Mouse (Mus musculus): ENCODE measurements around the gene 4921504E06Rik. TPM values are rescaled to one million over a fixed set of nuclear protein-coding genes. Genes with fewer than 3 reads are reported as not detected.

The 4921504E06Rik gene
- total and polyA plus RNA-seq, 2 experiments from 2014 or later = not detected

DNA sequence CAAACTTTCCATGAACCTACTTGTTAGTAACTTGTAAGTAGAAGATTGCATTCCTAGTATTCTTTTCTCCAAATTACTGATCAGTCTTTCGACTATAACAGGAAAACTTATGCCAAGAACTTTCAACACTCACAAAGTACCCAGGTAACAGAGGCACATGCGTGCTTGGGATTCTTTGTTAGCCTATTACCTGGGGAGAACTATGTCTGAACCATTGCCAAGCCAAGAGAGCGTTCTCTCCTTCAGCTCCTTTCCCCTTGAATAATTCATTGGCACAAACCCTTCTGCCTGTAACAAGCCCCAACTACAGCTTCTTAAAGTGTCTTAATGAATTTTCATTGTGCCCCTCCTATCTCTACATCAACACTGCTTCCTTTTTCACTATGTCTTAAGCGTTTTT, 6.4 kb upstream of the 4921504E06Rik start:
- Histone ChIP-seq H3K36me3 (replicated peaks; ENCODE audit: control insufficient read depth, insufficient read depth, low read length) (no peaks in the 10 kb centered on the region), H3K4me3 (ENCODE audit: low read depth, low read length) (no peak overlapping the region), H3K27ac (ENCODE audit: low read depth) (no peak overlapping the region), H3K4me1 (ENCODE audit: control insufficient read depth, insufficient read depth) (no peaks in the 10 kb centered on the region), H3K9me3 (replicated peaks; ENCODE audit: control insufficient read depth, low read length) (no peaks in the 10 kb centered on the region), H3K4me2 (ENCODE audit: low read depth, low read length) (no peak overlapping the region), H3K9ac (replicated peaks; ENCODE audit: low read depth, low read length) (no peak overlapping the region), H3K27me3 (ENCODE audit: control insufficient read depth, insufficient read depth, low read length) (no peaks in the 10 kb centered on the region)
- ATAC-seq (ENCODE audit: insufficient read depth, low read depth) (no peak), DNase-seq (ENCODE audit: low spot score) (no peak)
- TF ChIP-seq CTCF (IDR thresholded peaks at IDR 0.05; ENCODE audit: low read depth) = no peak
- no peak for TF ChIP-seq EP300 (IDR thresholded peaks at IDR 0.05; ENCODE audit: low read depth)
- 50% methylated on average over 4 of the region's 4 CpGs for WGBS

DNA sequence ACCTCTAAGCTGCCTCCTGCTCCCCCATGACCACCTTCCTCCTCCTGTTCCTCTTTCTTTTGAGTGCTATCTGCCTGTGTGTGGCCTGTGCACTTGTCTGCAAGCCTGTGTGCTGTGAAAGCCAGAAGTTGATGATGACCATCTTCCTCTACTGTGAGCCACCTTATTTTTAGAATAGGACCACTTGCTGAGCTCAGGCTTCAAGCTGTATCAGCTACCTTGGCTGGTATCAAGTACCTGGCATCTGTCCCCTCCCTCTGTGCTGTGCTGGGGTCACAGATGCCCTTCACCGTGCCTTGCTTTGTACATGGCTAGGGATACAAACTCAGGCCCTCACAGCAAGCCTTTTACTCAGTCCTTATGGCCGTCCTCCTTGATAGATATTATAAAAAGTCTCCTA, 2.3 kb downstream of the 4921504E06Rik start:
- no peak overlapping the region for H3K4me3 ChIP-seq (ENCODE audit: low read depth, low read length)
- ATAC-seq (ENCODE audit: insufficient read depth, low read depth) = no peak
- TF ChIP-seq EP300 (IDR thresholded peaks at IDR 0.05; ENCODE audit: low read depth) = no peak
- TF ChIP-seq CTCF (IDR thresholded peaks at IDR 0.05; ENCODE audit: low read depth) = no peak
- DNase-seq (ENCODE audit: low spot score) = no peak
- no peaks in the 10 kb centered on the region for H3K36me3 ChIP-seq (replicated peaks; ENCODE audit: control insufficient read depth, insufficient read depth, low read length)
- H3K27me3 ChIP-seq (ENCODE audit: control insufficient read depth, insufficient read depth, low read length) = no peaks in the 10 kb centered on the region
- no peak overlapping the region for H3K4me2 ChIP-seq (ENCODE audit: low read depth, low read length)
- peaks cover 35% of the 10 kb centered on the region for H3K4me1 ChIP-seq (ENCODE audit: control insufficient read depth, insufficient read depth)
- no peak overlapping the region for H3K9ac ChIP-seq (replicated peaks; ENCODE audit: low read depth, low read length)
- peak overlapping the region; percentile 97 for H3K27ac ChIP-seq (ENCODE audit: low read depth)
- 36% methylated on average over 2 of the region's 2 CpGs for WGBS
- H3K9me3 ChIP-seq (replicated peaks; ENCODE audit: control insufficient read depth, low read length) = no peaks in the 10 kb centered on the region

DNA sequence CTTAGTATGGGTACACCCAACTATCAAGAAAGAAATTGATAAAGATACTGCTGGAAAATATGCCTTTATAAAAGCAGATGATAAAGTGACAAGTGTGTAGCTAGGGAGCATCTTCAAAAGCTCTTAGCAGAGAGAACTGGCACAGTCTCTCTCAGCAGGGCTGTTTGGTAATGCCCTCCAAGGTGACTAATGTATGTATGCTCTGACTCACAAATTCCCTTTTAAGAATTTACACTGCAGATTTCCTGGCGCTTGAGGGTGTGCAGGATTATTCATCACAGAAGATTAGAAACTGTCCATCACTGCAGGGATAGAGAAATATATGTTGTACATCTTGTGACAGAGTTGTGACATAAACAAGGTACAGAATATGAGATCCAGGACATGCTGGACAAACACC, 12.8 kb downstream of the 4921504E06Rik start:
- Histone ChIP-seq H3K27ac (ENCODE audit: low read depth) (no peak overlapping the region), H3K36me3 (replicated peaks; ENCODE audit: control insufficient read depth, insufficient read depth, low read length) (no peaks in the 10 kb centered on the region), H3K4me2 (ENCODE audit: low read depth, low read length) (no peak overlapping the region), H3K4me3 (ENCODE audit: low read depth, low read length) (no peak overlapping the region), H3K9me3 (replicated peaks; ENCODE audit: control insufficient read depth, low read length) (no peaks in the 10 kb centered on the region), H3K4me1 (ENCODE audit: control insufficient read depth, insufficient read depth) (no peaks in the 10 kb centered on the region), H3K9ac (replicated peaks; ENCODE audit: low read depth, low read length) (no peak overlapping the region), H3K27me3 (ENCODE audit: control insufficient read depth, insufficient read depth, low read length) (no peaks in the 10 kb centered on the region)
- TF ChIP-seq EP300 (IDR thresholded peaks at IDR 0.05; ENCODE audit: low read depth) = no peak
- TF ChIP-seq CTCF (IDR thresholded peaks at IDR 0.05; ENCODE audit: low read depth) = no peak
- 39% methylated on average over 1 of the region's 1 CpGs for WGBS
- no peak for DNase-seq (ENCODE audit: low spot score)
- no peak for ATAC-seq (ENCODE audit: insufficient read depth, low read depth)

DNA sequence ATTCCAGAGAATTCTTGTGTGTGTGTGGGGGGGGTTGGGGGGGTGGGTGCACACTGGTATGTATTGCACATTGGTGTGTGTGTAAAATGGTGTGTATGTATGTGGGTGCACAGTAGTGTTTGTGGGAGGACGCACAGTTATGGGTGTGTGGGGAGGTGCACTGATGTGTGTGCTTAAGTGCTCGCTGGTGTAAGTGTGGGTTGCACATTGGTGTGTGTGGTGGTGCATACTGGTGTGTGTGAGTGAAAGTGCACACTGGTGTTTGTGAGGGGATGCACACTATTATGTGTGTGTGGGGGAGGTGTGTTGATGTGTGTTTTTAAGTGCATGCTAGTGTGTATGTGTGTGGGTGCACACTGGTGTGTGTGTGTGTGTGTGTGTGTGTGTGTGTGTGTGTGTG, 24.3 kb downstream of the 4921504E06Rik start:
- DNase-seq (ENCODE audit: low spot score) (no peak), ATAC-seq (ENCODE audit: insufficient read depth, low read depth) (no peak; the same call in 1 of the 2 replicates)
- no peak overlapping the region for H3K9ac ChIP-seq (replicated peaks; ENCODE audit: low read depth, low read length)
- no peak overlapping the region for H3K4me3 ChIP-seq (ENCODE audit: low read depth, low read length)
- 72% methylated on average over 2 of the region's 2 CpGs for WGBS
- no peak overlapping the region for H3K27ac ChIP-seq (ENCODE audit: low read depth)
- no peaks in the 10 kb centered on the region for H3K4me1 ChIP-seq (ENCODE audit: control insufficient read depth, insufficient read depth)
- no peak for TF ChIP-seq EP300 (IDR thresholded peaks at IDR 0.05; ENCODE audit: low read depth)
- no peak for TF ChIP-seq CTCF (IDR thresholded peaks at IDR 0.05; ENCODE audit: low read depth)
- H3K9me3 ChIP-seq (replicated peaks; ENCODE audit: control insufficient read depth, low read length) = no peaks in the 10 kb centered on the region
- no peaks in the 10 kb centered on the region for H3K27me3 ChIP-seq (ENCODE audit: control insufficient read depth, insufficient read depth, low read length)
- H3K4me2 ChIP-seq (ENCODE audit: low read depth, low read length) = no peak overlapping the region
- no peaks in the 10 kb centered on the region for H3K36me3 ChIP-seq (replicated peaks; ENCODE audit: control insufficient read depth, insufficient read depth, low read length)

DNA sequence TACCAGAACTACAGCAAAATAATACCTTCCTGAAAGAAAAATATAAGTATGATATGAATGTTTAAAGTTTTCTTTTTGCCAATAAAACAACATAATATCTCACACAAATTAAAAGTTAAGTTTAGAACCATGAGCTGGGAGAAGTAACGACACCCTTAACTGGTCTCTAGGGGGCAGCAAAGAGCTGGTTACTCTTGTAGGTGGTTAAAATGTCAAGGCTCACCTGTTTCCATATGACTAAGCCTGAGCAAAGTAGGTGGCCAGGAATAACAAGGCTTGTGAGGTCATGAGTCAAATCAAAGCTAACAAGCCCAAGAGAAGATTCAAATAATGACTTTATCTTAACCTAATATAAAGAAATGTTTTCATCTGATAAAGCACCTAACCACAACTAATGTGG, 24.9 kb downstream of the 4921504E06Rik start:
- 0% methylated on average over 1 of the region's 1 CpGs for WGBS
- no peaks in the 10 kb centered on the region for H3K9me3 ChIP-seq (replicated peaks; ENCODE audit: control insufficient read depth, low read length)
- no peak overlapping the region for H3K4me3 ChIP-seq (ENCODE audit: low read depth, low read length)
- H3K36me3 ChIP-seq (replicated peaks; ENCODE audit: control insufficient read depth, insufficient read depth, low read length) = no peaks in the 10 kb centered on the region
- H3K27ac ChIP-seq (ENCODE audit: low read depth) = no peak overlapping the region
- no peak for ATAC-seq (ENCODE audit: insufficient read depth, low read depth)
- no peaks in the 10 kb centered on the region for H3K27me3 ChIP-seq (ENCODE audit: control insufficient read depth, insufficient read depth, low read length)
- TF ChIP-seq CTCF (IDR thresholded peaks at IDR 0.05; ENCODE audit: low read depth) (peak; percentile 71), EP300 (IDR thresholded peaks at IDR 0.05; ENCODE audit: low read depth) (no peak)
- peak; percentile 69 for DNase-seq (ENCODE audit: low spot score)
- H3K9ac ChIP-seq (replicated peaks; ENCODE audit: low read depth, low read length) = no peak overlapping the region
- H3K4me2 ChIP-seq (ENCODE audit: low read depth, low read length) = no peak overlapping the region
- H3K4me1 ChIP-seq (ENCODE audit: control insufficient read depth, insufficient read depth) = no peaks in the 10 kb centered on the region

DNA sequence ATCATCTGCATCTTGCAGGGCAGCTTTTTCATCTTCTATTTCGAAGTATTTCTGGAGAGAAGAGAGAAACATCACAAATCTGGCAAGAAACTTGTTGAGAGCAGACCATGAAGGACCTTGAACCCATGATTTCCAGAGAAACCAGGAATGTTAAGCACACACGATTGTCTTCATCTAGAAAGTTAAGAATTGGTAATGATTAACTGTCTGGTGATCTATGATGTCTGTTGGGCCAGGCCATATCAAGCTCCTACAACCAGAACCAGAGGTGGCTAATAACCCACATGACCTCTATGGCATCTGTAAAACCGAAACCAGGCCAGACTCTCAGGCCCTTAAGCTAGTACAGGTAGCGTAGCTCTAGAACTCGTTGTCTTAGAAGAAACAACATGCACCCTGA, 29.6 kb downstream of the 4921504E06Rik start:
- Histone ChIP-seq H3K4me3 (ENCODE audit: low read depth, low read length) (no peak overlapping the region), H3K9ac (replicated peaks; ENCODE audit: low read depth, low read length) (no peak overlapping the region), H3K36me3 (replicated peaks; ENCODE audit: control insufficient read depth, insufficient read depth, low read length) (no peaks in the 10 kb centered on the region), H3K27me3 (ENCODE audit: control insufficient read depth, insufficient read depth, low read length) (no peaks in the 10 kb centered on the region), H3K9me3 (replicated peaks; ENCODE audit: control insufficient read depth, low read length) (no peaks in the 10 kb centered on the region), H3K27ac (ENCODE audit: low read depth) (no peak overlapping the region), H3K4me1 (ENCODE audit: control insufficient read depth, insufficient read depth) (no peaks in the 10 kb centered on the region), H3K4me2 (ENCODE audit: low read depth, low read length) (no peak overlapping the region)
- TF ChIP-seq CTCF (IDR thresholded peaks at IDR 0.05; ENCODE audit: low read depth) (no peak), EP300 (IDR thresholded peaks at IDR 0.05; ENCODE audit: low read depth) (no peak)
- ATAC-seq (ENCODE audit: insufficient read depth, low read depth) (no peak), DNase-seq (ENCODE audit: low spot score) (no peak)
- 77% methylated on average over 5 of the region's 5 CpGs for WGBS

Measured in heart, postnatal 0 days (tissue).